Mouse (Mus musculus) naive thymus-derived CD4-positive, alpha-beta T cell, adult 5 months (primary cell): ENCODE results near the gene Fer1l5. TPM values are rescaled to one million over a fixed set of nuclear protein-coding genes. Genes with fewer than 3 reads are reported as not detected.

ENCODE experiments used
- polyA plus RNA-seq: library from polyadenylated mRNA; unstranded; fragments of 100-300 nt; shearing (Covaris generic); gene quantifications from one replicate; pipeline ENCODE4 v1.2.1, GENCODE M21; 2017

Fer1l5 gene
- polyA plus RNA-seq: 1.1 TPM

GRCm38 (mm10) chr1:36371934-36372845 is at the start of gene Fer1l5:
TSS of gene Fer1l5 (plus strand) at chr1:36372291.

GRCm38 (mm10) chr1:36368969-36369645 is 3.0 kb upstream of the Fer1l5 start, which contains the start of gene Kansl3:
TSS of gene Kansl3 (minus strand) at chr1:36369181.

GRCm38 (mm10) chr1:36444471-36445464 is 72.7 kb downstream of the Fer1l5 start, which contains the start of gene Lman2l:
TSS of gene Lman2l (minus strand) at chr1:36445271.

GRCm38 (mm10) chr1:36471181-36472105 is 99.4 kb downstream of the Fer1l5 start, which contains the start of gene Cnnm4:
TSS of gene Cnnm4 (plus strand) at chr1:36471620.

Other genes starting within 250 kb of the Fer1l5 start
- 109 TPM for gene Uggt1, start 127.6 kb upstream of the Fer1l5 start, polyA plus RNA-seq
- gene Neurl3, start 97.6 kb upstream of the Fer1l5 start, polyA plus RNA-seq: 427 TPM
- gene Arid5a, start 64.6 kb upstream of the Fer1l5 start, polyA plus RNA-seq: 719 TPM
- gene Kansl3, start 3.1 kb upstream of the Fer1l5 start, polyA plus RNA-seq: 111 TPM
- gene Lman2l, start 73.0 kb downstream of the Fer1l5 start, polyA plus RNA-seq: 33.5 TPM
- gene Cnnm4, start 99.3 kb downstream of the Fer1l5 start, polyA plus RNA-seq: 5.8 TPM
- gene Cnnm3, start 139.6 kb downstream of the Fer1l5 start, polyA plus RNA-seq: 34.6 TPM
- 28.3 TPM for gene Ankrd23, start 164.6 kb downstream of the Fer1l5 start, polyA plus RNA-seq
- 1.4 TPM for gene Gm42417, start 167.1 kb downstream of the Fer1l5 start, polyA plus RNA-seq
- 30.3 TPM for gene Ankrd39, start 175.2 kb downstream of the Fer1l5 start, polyA plus RNA-seq
- gene Sema4c, start 186.1 kb downstream of the Fer1l5 start, polyA plus RNA-seq: 0.15 TPM